Comparison of ENCODE assay signal across 9 mouse cellular contexts in the genomic region with DNA sequence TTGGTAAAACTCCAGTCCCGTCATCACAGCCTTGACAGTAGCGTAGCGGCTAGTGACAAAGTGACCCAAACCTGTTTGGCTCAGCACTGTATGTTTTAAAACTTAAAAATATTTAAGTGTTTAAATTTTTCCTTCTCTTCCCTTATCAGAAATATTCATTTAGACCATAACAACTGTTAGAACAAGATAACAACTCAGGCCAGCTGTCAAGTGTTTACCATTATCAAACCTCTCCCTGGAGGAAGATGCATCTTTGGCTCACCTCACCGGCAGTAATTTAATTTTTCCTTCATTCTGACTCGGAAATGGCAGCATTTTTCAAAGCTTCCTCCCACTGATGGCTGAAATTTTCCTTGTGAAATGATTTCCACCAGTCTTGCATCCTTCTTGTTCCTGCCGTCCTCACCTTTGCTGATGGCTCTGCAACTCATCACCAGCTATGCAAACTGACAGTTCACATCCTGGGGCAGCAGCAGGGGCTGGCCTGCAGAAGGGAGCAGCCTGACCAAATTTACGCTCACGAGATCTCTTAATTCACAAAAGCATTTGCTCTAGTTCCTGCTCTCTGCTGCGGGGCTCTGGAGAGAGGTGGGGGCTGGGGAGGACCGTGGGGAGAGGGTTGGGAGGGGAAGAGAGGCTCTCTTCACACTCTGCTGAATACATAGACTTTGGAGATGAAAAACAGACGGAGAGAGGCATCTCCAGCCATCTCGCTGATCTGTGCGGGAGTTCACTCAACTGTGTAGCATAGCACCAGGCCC.
A peak's percentile ranks its signal among the peaks of the same experiment; 100 is the strongest.
DNase-seq lines count a peak whose midpoint lies in the region; ATAC-seq lines count a peak whose summit lies in the region.
"Had no signal": no experiment of that assay in that cellular context is flagged by ENCODE, and none has a peak within 500 bp of the region (broad histone marks: within the 10 kb centered on the region; RNA-seq: fewer than 3 reads in every experiment).

No protein-coding gene starts in this region.

- 31% methylated on average over 13 of the region's 13 CpGs for WGBS in heart, embryonic 13.5 days
- 38% methylated on average over 13 of the region's 13 CpGs for WGBS in hindbrain, embryonic 13.5 days

- H3K9ac ChIP-seq in heart, embryonic 13.5 days: 0 out of 2 replicates have a peak overlapping the region, but pooled peaks have one; percentile 21
- no peak overlapping the region for H3K9ac ChIP-seq in hindbrain, embryonic 13.5 days

- H3K4me3 ChIP-seq in heart, embryonic 13.5 days: no peak overlapping the region
- H3K4me3 ChIP-seq in hindbrain, embryonic 13.5 days: no peak overlapping the region

- no peak for DNase-seq in heart, postnatal 36 days
- peak; percentile 85 for DNase-seq in MN1 (ENCODE audit: low spot score)
- DNase-seq in mesoderm, embryonic 11.5 days (ENCODE audit: low read depth, low spot score): peak; percentile 50
- DNase-seq in thymus, postnatal 36 days: no peak
- DNase-seq in urinary bladder, adult 2 months (ENCODE audit: low spot score): no peak
- no peak for DNase-seq in gastrocnemius, postnatal 25 days
- DNase-seq: adrenal gland, postnatal 10 days had no signal

- H3K36me3 ChIP-seq in heart, embryonic 13.5 days: no peaks in the 10 kb centered on the region
- H3K36me3 ChIP-seq in hindbrain, embryonic 13.5 days: no peaks in the 10 kb centered on the region

- peak overlapping the region; percentile 28 for H3K4me2 ChIP-seq in heart, embryonic 13.5 days
- H3K4me2 ChIP-seq in hindbrain, embryonic 13.5 days: peak overlapping the region; percentile 13; the same call in 1 of the 2 replicates

- intact Hi-C loops in heart, postnatal 36 days (cut with DNase I): no loop called here

- H3K9me3 ChIP-seq in heart, embryonic 13.5 days: no peaks in the 10 kb centered on the region
- no peaks in the 10 kb centered on the region for H3K9me3 ChIP-seq in hindbrain, embryonic 13.5 days

- peaks cover 35% of the 10 kb centered on the region for H3K4me1 ChIP-seq in heart, embryonic 13.5 days
- H3K4me1 ChIP-seq in hindbrain, embryonic 13.5 days (replicated peaks): peaks cover 22% of the 10 kb centered on the region

- no peak for ATAC-seq in heart, embryonic 13.5 days (ENCODE audit: extremely low read depth, insufficient number of reproducible peaks, low FRiP score, low TSS enrichment)
- no peak for ATAC-seq in hindbrain, embryonic 13.5 days (ENCODE audit: low FRiP score)

- H3K27me3 ChIP-seq in heart, embryonic 13.5 days (replicated peaks): peaks cover 7% of the 10 kb centered on the region; the same call in 1 of the 2 replicates
- 0 out of 2 replicates have a peak, but pooled peaks cover 3% of the 10 kb centered on the region for H3K27me3 ChIP-seq in hindbrain, embryonic 13.5 days

- H3K27ac ChIP-seq in heart, embryonic 13.5 days (replicated peaks): 0 out of 2 replicates have a peak overlapping the region, but pooled peaks have one; percentile 40
- peak overlapping the region; percentile 76 for H3K27ac ChIP-seq in hindbrain, embryonic 13.5 days

Comparison
In these comparisons a context has a peak if more than half of its experiments do, and no peak if none do; other contexts are left out.
1. DNase-seq: peak in MN1 (single experiment) and mesoderm, embryonic 11.5 days (single experiment); none in heart, postnatal 36 days (0 of 2), thymus, postnatal 36 days (0 of 2), urinary bladder, adult 2 months (single experiment) and gastrocnemius, postnatal 25 days (single experiment).